Mouse (Mus musculus) G1E (cell line): ENCODE measurements at regions not wholly inside any gene's neighbourhood (a gene's known extent, or its start where the extent isn't known, plus 50 kb on each side); places are given as distances from the start of the nearest gene placed in this dataset.

Source experiments
- CTCF ChIP-seq: IDR thresholded peaks from 2 replicates; pipeline ENCODE4 v1.5.1; 2012; ENCODE audit warnings: low read depth, low read length, inconsistent platforms, mixed read lengths
- GATA1 ChIP-seq: IDR thresholded peaks from 2 replicates; pipeline ENCODE4 v1.6.1; 2012; ENCODE audit warnings: borderline replicate concordance, low read length, inconsistent platforms, mixed read lengths
- GATA2 ChIP-seq: IDR thresholded peaks from 2 replicates; pipeline ENCODE4 v1.6.1; 2012; ENCODE audit warnings: low read depth, low read length, inconsistent platforms, borderline replicate concordance

GRCm38 (mm10) chrX:77417766-77418165 is 93.0 kb upstream of the Tbl1x start:
- TF ChIP-seq CTCF (no peak), GATA2 (no peak), GATA1 (no peak)
